Mouse (Mus musculus): ENCODE measurements around the gene Gpr18. TPM values are rescaled to one million over a fixed set of nuclear protein-coding genes. Genes with fewer than 3 reads are reported as not detected.

Gpr18 gene
- 0.28 TPM in 1 of 2 replicates, not detected in the other for polyA plus RNA-seq (2015; fragmentation: Nextera tagmentation; extraction: Ambion mirVana)

DNA sequence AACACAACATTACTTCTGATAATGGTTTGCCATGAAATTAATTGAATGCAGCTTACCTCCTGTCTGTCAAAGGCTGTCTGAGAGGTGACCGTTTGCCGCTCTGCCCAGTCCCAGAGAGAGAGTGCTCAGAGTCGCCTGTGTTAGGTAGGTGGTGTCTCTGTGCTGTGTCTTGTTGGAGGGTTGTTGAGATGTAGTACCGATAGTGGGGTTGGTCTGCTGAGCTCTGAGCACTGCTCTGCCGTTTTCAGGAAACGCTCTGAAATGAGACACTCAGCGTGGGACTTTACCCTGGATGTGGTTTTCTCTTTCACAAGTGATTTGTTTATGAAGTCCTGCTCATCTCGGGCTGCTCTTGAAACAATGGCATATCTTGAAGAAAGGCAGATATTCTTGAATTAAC is at the start of gene Gpr18:
Gpr18 (minus strand) TSS at position 161 of the 400 bp plus-strand sequence.
- 85% methylated on average over 8 of the region's 8 CpGs for WGBS
- H3K27me3 ChIP-seq (replicated peaks; ENCODE audit: control insufficient read depth, insufficient read depth, low read length): no peaks in the 10 kb centered on the region
- H3K9ac ChIP-seq (replicated peaks; ENCODE audit: low read depth, low read length): no peak within 1 kb of the TSS
- no peak within 1 kb of the TSS for H3K27ac ChIP-seq (ENCODE audit: low read length)
- H3K4me2 ChIP-seq (ENCODE audit: low read length): no peak within 1 kb of the TSS
- H3K9me3 ChIP-seq (ENCODE audit: control insufficient read depth, low read length): no peaks in the 10 kb centered on the region
- no peak within 1 kb of the TSS for H3K4me3 ChIP-seq (replicated peaks; ENCODE audit: low read length)
- no peaks in the 10 kb centered on the region for H3K4me1 ChIP-seq (replicated peaks; ENCODE audit: control insufficient read depth, insufficient read depth, low read length)
- no peak for ATAC-seq
- H3K36me3 ChIP-seq (ENCODE audit: control insufficient read depth, insufficient read depth): peaks cover 2% of the 10 kb centered on the region; the same call in 1 of the 2 replicates

DNA sequence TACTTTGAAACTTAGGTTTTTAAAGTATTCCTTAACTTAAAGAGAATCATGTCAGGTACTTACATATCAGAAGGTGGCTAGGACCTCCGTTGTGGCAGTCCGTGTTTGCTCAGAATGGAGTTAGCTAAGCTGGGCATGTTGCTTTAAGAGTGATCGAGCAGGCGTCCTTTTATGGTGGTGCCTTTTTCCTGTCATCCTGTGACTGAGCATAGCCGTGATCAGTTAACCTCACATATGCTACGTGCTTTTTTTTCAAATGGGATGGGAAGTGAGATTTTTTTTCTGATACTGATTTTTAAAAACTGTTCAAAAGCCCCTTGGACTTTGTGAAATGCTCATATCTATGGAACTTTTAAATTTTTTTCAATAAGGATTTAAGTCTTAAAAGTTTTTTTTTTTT is 49.4 kb upstream of the Gpr18 start, which contains the start of gene Gpr183:
Gpr183 (minus strand) TSS at position 206 of the 400 bp plus-strand sequence.
- H3K4me2 ChIP-seq (ENCODE audit: low read length): no peak within 1 kb of the TSS
- no peak within 1 kb of the TSS for H3K9ac ChIP-seq (replicated peaks; ENCODE audit: low read depth, low read length)
- no peak for ATAC-seq
- H3K36me3 ChIP-seq (ENCODE audit: control insufficient read depth, insufficient read depth): no peaks in the 10 kb centered on the region
- 62% methylated on average over 6 of the region's 6 CpGs for WGBS
- H3K4me1 ChIP-seq (replicated peaks; ENCODE audit: control insufficient read depth, insufficient read depth, low read length): peaks cover 6% of the 10 kb centered on the region
- no peaks in the 10 kb centered on the region for H3K27me3 ChIP-seq (replicated peaks; ENCODE audit: control insufficient read depth, insufficient read depth, low read length)
- no peaks in the 10 kb centered on the region for H3K9me3 ChIP-seq (ENCODE audit: control insufficient read depth, low read length)
- no peak within 1 kb of the TSS for H3K4me3 ChIP-seq (replicated peaks; ENCODE audit: low read length)
- H3K27ac ChIP-seq (ENCODE audit: low read length): no peak within 1 kb of the TSS

DNA sequence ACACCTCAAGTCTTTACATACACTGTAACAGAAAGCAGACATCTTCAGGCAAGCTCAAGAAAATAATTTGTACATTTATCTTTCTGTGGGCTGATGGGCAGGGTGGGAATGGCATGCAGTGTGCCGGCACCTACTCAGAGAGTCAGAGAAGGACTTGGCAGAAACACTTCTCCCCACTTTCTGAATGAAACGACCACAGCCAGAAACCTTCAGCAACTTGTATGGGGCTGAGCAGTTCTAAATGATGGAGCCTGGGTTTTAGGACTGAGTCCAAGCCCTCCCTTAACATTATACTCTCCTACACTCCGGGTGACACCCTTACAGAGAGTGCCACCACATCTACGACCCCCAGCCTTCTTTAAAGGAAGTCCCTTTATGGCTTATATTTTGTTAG is 48.4 kb upstream of the Gpr18 start:
- Histone ChIP-seq H3K4me1 (replicated peaks; ENCODE audit: control insufficient read depth, insufficient read depth, low read length) (peaks cover 6% of the 10 kb centered on the region), H3K27me3 (replicated peaks; ENCODE audit: control insufficient read depth, insufficient read depth, low read length) (no peaks in the 10 kb centered on the region), H3K36me3 (ENCODE audit: control insufficient read depth, insufficient read depth) (no peaks in the 10 kb centered on the region), H3K27ac (ENCODE audit: low read length) (no peak overlapping the region), H3K4me2 (ENCODE audit: low read length) (no peak overlapping the region), H3K4me3 (replicated peaks; ENCODE audit: low read length) (no peak overlapping the region), H3K9me3 (ENCODE audit: control insufficient read depth, low read length) (no peaks in the 10 kb centered on the region), H3K9ac (replicated peaks; ENCODE audit: low read depth, low read length) (no peak overlapping the region)
- ATAC-seq: peak; percentile 64
- WGBS: 32% methylated on average over 4 of the region's 4 CpGs

DNA sequence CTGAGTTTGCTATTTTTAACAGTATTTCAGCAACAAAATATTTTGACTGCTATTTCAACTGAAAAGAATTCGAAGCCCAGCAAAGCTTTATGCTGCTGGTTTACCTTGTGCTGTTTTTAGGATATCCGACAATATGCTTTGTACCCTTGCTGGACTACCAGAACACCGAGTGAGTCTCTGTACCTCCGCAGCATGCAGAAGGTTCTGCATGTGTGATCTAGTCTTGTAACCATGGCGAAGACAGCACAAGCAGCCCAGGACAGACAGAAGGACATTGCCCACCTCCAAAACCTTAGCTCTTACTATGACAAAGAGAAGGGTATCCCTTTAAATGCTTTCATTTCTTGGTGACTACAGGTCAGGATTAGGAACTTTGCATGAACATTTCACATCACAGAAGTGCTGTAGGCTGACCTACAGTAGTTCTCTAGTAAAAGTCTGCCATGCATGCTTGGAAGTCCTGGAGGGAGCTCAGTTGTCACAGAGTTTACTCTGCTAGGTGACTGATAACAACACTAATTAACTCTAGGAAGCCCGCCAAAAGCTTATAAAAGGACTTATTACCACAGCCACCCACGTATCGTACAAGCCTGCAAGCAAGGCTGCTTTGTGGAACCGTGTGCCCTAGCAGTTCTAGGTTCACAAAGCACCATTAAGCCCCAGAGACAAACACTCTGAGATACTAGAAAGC is 47.8 kb upstream of the Gpr18 start:
- Histone ChIP-seq H3K9me3 (ENCODE audit: control insufficient read depth, low read length) (no peaks in the 10 kb centered on the region), H3K27me3 (replicated peaks; ENCODE audit: control insufficient read depth, insufficient read depth, low read length) (no peaks in the 10 kb centered on the region), H3K4me3 (replicated peaks; ENCODE audit: low read length) (no peak overlapping the region), H3K27ac (ENCODE audit: low read length) (no peak overlapping the region), H3K4me1 (replicated peaks; ENCODE audit: control insufficient read depth, insufficient read depth, low read length) (peaks cover 6% of the 10 kb centered on the region), H3K4me2 (ENCODE audit: low read length) (no peak overlapping the region), H3K9ac (replicated peaks; ENCODE audit: low read depth, low read length) (no peak overlapping the region), H3K36me3 (ENCODE audit: control insufficient read depth, insufficient read depth) (no peaks in the 10 kb centered on the region)
- 52% methylated on average over 9 of the region's 9 CpGs for WGBS
- peak; percentile 84 for ATAC-seq

DNA sequence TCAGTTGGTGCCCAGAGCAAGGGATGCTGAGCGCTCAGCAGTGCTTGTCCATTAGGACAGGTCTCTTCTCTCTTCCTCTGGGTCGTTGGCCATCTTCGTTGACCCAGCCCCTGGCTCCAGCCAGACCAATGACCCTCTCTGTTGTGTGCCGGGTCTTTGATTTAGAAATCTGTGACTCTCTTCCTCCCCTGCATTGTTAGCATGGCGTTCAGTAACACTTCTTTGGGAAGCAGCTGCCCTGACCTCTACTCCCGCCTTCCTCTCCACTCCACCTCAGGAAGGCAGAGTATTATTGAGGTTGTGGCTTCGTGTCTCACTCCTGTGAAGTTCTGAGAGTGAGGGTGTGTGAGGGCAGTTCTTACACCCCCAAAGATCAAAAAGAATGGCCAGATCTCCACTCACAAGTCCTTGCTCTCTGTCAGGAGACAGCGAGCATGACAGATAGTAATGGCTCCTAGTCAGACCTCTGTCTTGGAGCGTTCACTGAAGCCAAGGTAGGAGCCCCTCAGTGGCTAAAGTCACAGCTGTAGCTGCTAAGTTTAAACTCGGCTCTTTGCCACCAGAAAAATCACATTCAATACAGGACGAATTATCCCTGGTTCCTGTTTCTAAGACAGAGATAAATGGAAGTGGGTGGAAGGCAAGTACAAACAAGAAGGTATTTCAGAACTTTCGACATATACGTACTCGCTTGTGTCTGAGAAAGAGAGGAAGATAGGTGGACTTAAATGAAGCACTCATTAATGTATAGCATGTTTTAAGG is 46.7 kb upstream of the Gpr18 start:
- Histone ChIP-seq H3K27ac (ENCODE audit: low read length) (no peak overlapping the region), H3K4me1 (replicated peaks; ENCODE audit: control insufficient read depth, insufficient read depth, low read length) (peaks cover 6% of the 10 kb centered on the region)
- no peak for ATAC-seq

DNA sequence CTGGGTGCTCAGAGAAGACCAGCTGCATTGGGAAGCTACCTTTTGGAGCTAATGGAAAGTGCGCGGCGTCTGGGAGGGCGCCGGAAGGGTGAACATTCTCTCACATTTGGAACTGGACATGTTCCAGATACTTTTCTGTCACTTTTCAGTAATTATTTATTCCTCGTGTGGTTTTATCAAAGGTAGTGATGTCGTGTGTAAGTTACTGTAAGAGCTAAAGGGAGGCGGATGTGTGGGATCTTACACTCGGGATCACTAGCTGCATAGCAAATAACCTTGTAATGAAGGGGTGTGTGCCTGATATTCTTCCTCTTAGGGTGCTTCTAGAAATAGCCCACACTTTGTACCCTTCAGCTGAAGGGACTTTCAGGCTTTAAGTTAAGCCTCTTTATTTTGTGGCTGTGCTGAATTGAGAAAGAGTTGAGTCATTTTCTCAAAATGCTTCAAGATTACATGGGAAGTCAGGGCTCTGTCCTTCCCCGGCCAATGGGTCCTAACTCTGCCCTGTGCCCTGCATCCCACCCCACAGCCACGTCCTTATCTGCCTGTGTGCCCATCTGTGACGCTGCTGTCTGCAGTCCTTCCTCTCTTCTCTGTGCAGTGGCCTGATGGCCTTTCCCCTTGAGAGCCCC is 46.0 kb upstream of the Gpr18 start:
- Histone ChIP-seq H3K9ac (replicated peaks; ENCODE audit: low read depth, low read length) (no peak overlapping the region), H3K4me2 (ENCODE audit: low read length) (no peak overlapping the region), H3K4me1 (replicated peaks; ENCODE audit: control insufficient read depth, insufficient read depth, low read length) (peaks cover 6% of the 10 kb centered on the region), H3K27me3 (replicated peaks; ENCODE audit: control insufficient read depth, insufficient read depth, low read length) (no peaks in the 10 kb centered on the region), H3K9me3 (ENCODE audit: control insufficient read depth, low read length) (no peaks in the 10 kb centered on the region), H3K36me3 (ENCODE audit: control insufficient read depth, insufficient read depth) (no peaks in the 10 kb centered on the region), H3K4me3 (replicated peaks; ENCODE audit: low read length) (no peak overlapping the region), H3K27ac (ENCODE audit: low read length) (no peak overlapping the region)
- ATAC-seq: no peak
- WGBS: 82% methylated on average over 12 of the region's 12 CpGs

More for the DNA sequence above, 46.7 kb upstream of the Gpr18 start:
- Histone ChIP-seq H3K4me2 (ENCODE audit: low read length) (no peak overlapping the region), H3K4me3 (replicated peaks; ENCODE audit: low read length) (no peak overlapping the region), H3K27me3 (replicated peaks; ENCODE audit: control insufficient read depth, insufficient read depth, low read length) (no peaks in the 10 kb centered on the region), H3K9ac (replicated peaks; ENCODE audit: low read depth, low read length) (no peak overlapping the region), H3K9me3 (ENCODE audit: control insufficient read depth, low read length) (no peaks in the 10 kb centered on the region), H3K36me3 (ENCODE audit: control insufficient read depth, insufficient read depth) (no peaks in the 10 kb centered on the region)
- 82% methylated on average over 14 of the region's 14 CpGs for WGBS

DNA sequence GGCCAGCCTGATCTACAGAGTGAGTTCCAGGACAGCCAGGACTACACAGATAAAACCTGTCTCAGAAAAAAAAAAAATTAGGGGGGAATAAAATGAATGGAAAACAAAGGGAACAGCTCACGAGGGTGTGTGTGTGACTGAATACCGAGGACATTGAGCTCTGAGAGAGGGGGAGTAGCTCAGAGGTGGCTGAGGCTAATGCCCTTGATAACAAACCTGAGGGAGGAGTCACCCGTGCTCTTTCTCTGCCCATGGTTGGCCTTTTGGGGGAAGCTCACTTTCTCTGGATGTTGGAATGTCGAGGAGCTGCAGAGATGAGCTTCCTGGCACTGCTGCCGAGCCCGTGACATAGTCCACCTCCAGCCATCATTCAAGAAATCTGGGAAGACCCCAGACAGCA is 45.4 kb upstream of the Gpr18 start:
- Histone ChIP-seq H3K4me1 (replicated peaks; ENCODE audit: control insufficient read depth, insufficient read depth, low read length) (peaks cover 6% of the 10 kb centered on the region), H3K9me3 (ENCODE audit: control insufficient read depth, low read length) (no peaks in the 10 kb centered on the region), H3K4me3 (replicated peaks; ENCODE audit: low read length) (no peak overlapping the region), H3K27me3 (replicated peaks; ENCODE audit: control insufficient read depth, insufficient read depth, low read length) (no peaks in the 10 kb centered on the region), H3K9ac (replicated peaks; ENCODE audit: low read depth, low read length) (no peak overlapping the region), H3K36me3 (ENCODE audit: control insufficient read depth, insufficient read depth) (no peaks in the 10 kb centered on the region), H3K27ac (ENCODE audit: low read length) (no peak overlapping the region), H3K4me2 (ENCODE audit: low read length) (no peak overlapping the region)
- ATAC-seq: no peak
- 73% methylated on average over 6 of the region's 6 CpGs for WGBS

DNA sequence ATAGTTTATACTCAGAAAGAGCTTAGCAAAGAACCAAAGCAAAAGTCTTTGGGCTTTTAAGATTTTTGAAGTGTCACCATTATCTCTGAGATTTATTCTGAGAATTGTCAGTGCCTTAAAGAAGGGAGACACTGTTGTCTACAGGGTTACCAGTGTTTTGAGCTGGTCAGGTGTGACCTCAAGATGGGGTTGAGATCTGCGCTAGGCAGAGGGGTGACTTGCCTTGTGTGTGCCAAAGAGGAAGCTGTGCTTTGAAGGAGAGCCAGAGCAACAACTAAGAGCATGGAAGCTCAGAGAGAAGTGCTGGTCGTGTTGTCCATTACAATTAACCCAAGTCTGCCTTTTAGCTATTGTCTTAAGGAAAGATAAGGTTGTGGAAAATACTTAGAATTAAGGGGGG is 45.0 kb upstream of the Gpr18 start:
- Histone ChIP-seq H3K36me3 (ENCODE audit: control insufficient read depth, insufficient read depth) (no peaks in the 10 kb centered on the region), H3K4me3 (replicated peaks; ENCODE audit: low read length) (no peak overlapping the region), H3K9me3 (ENCODE audit: control insufficient read depth, low read length) (no peaks in the 10 kb centered on the region), H3K4me2 (ENCODE audit: low read length) (no peak overlapping the region), H3K4me1 (replicated peaks; ENCODE audit: control insufficient read depth, insufficient read depth, low read length) (peaks cover 6% of the 10 kb centered on the region), H3K9ac (replicated peaks; ENCODE audit: low read depth, low read length) (no peak overlapping the region), H3K27ac (ENCODE audit: low read length) (no peak overlapping the region), H3K27me3 (replicated peaks; ENCODE audit: control insufficient read depth, insufficient read depth, low read length) (no peaks in the 10 kb centered on the region)
- ATAC-seq: no peak
- WGBS: 88% methylated on average over 2 of the region's 2 CpGs

DNA sequence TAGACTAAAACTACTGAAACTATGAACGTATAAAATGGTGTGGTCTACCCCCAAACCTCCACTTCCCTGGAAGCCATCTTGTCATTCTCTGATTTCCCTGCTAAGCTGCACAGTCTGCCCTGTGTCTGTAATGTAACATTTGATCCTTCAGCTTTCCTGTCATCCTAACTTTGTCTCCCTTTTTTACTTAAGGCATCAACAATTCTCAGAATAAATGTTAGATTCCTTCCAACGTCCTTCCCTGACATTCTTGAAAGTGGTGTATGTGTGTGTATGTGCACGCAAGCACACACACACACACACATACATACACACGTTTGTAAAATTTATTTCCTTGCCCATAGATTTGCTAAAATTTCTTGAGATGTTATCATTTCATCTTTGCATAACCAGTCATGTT is 44.5 kb upstream of the Gpr18 start:
- 91% methylated on average over 4 of the region's 4 CpGs for WGBS
- ATAC-seq: no peak
- Histone ChIP-seq H3K36me3 (ENCODE audit: control insufficient read depth, insufficient read depth) (no peaks in the 10 kb centered on the region), H3K4me2 (ENCODE audit: low read length) (no peak overlapping the region), H3K27me3 (replicated peaks; ENCODE audit: control insufficient read depth, insufficient read depth, low read length) (no peaks in the 10 kb centered on the region), H3K9me3 (ENCODE audit: control insufficient read depth, low read length) (no peaks in the 10 kb centered on the region), H3K9ac (replicated peaks; ENCODE audit: low read depth, low read length) (no peak overlapping the region), H3K4me1 (replicated peaks; ENCODE audit: control insufficient read depth, insufficient read depth, low read length) (peaks cover 6% of the 10 kb centered on the region), H3K27ac (ENCODE audit: low read length) (no peak overlapping the region), H3K4me3 (replicated peaks; ENCODE audit: low read length) (no peak overlapping the region)
